Mouse (Mus musculus): ENCODE results near the gene Alkal2. TPM values are rescaled to one million over a fixed set of nuclear protein-coding genes. Genes with fewer than 3 reads are reported as not detected.
A peak's percentile ranks its signal among the peaks of the same experiment; 100 is the strongest.

Gene Alkal2
- not detected in 2 replicates for polyA plus RNA-seq (2012; ENCODE audit: insufficient read depth, low replicate concordance)

GRCm38 (mm10) chr12:30883986-30884621 is at the start of gene Alkal2:
Alkal2 (plus strand) TSS chr12:30884322.
- H3K36me3 ChIP-seq (replicated peaks; ENCODE audit: low read length): no peaks in the 10 kb centered on the region
- H3K4me3 ChIP-seq (replicated peaks): peak within 1 kb of the TSS; percentile 79
- H3K27me3 ChIP-seq (replicated peaks): peaks cover 54% of the 10 kb centered on the region
- peaks cover 9% of the 10 kb centered on the region for H3K9me3 ChIP-seq
- peaks cover 11% of the 10 kb centered on the region for H3K4me1 ChIP-seq
- TF ChIP-seq GATA1 (IDR thresholded peaks at IDR 0.05; ENCODE audit: borderline replicate concordance, low read length): no peak

DNA sequence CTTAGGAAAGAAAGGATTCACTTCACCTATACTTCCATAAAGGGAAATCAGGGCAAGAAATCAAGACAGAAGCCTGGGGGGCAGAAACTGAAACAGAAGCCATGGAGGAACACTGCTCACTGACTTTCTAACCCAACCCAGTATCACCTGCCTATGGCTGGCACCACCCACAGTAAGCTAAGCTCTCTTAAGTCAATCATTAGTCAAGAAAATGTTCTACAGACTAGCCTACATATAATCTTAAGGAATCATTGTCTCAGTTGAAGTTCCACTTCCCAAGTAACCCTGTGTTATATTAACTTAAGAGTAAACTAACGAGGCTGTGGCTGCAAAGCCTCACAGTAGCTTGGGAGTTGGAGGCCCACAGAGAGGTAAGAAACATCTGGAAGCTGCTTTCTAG is 35.6 kb upstream of the Alkal2 start:
- Histone ChIP-seq H3K9me3 (no peaks in the 10 kb centered on the region), H3K36me3 (replicated peaks; ENCODE audit: low read length) (no peaks in the 10 kb centered on the region), H3K4me3 (replicated peaks) (no peak overlapping the region), H3K27me3 (replicated peaks) (no peaks in the 10 kb centered on the region), H3K4me1 (no peaks in the 10 kb centered on the region)
- TF ChIP-seq GATA1 (IDR thresholded peaks at IDR 0.05; ENCODE audit: borderline replicate concordance, low read length): no peak
- TF ChIP-seq FLI1 (IDR thresholded peaks at IDR 0.05; ENCODE audit: low read length): no peak

GRCm38 (mm10) chr12:30850902-30851301 is 33.2 kb upstream of the Alkal2 start:
- H3K27me3 ChIP-seq (replicated peaks): no peaks in the 10 kb centered on the region
- H3K4me1 ChIP-seq: no peaks in the 10 kb centered on the region
- H3K4me3 ChIP-seq (replicated peaks): no peak overlapping the region
- H3K36me3 ChIP-seq (replicated peaks; ENCODE audit: low read length): no peaks in the 10 kb centered on the region
- TF ChIP-seq FLI1 (IDR thresholded peaks at IDR 0.05; ENCODE audit: low read length) (no peak), GATA1 (IDR thresholded peaks at IDR 0.05; ENCODE audit: borderline replicate concordance, low read length) (no peak)
- no peaks in the 10 kb centered on the region for H3K9me3 ChIP-seq

- TF ChIP-seq GATA1 (IDR thresholded peaks at IDR 0.05; ENCODE audit: borderline replicate concordance, low read length) (no peak), FLI1 (IDR thresholded peaks at IDR 0.05; ENCODE audit: low read length) (no peak)
- no peak overlapping the region for H3K4me3 ChIP-seq (replicated peaks)
- H3K36me3 ChIP-seq (replicated peaks; ENCODE audit: low read length): no peaks in the 10 kb centered on the region
- H3K27me3 ChIP-seq (replicated peaks): no peaks in the 10 kb centered on the region
- no peaks in the 10 kb centered on the region for H3K9me3 ChIP-seq
- H3K4me1 ChIP-seq: no peaks in the 10 kb centered on the region
These were observed 32.3 kb upstream of the Alkal2 start for GRCm38 (mm10) chr12:30851871-30852270.

- Histone ChIP-seq H3K4me3 (replicated peaks) (no peak overlapping the region), H3K27me3 (replicated peaks) (no peaks in the 10 kb centered on the region), H3K9me3 (no peaks in the 10 kb centered on the region), H3K36me3 (replicated peaks; ENCODE audit: low read length) (no peaks in the 10 kb centered on the region), H3K4me1 (no peaks in the 10 kb centered on the region)
- TF ChIP-seq GATA1 (IDR thresholded peaks at IDR 0.05; ENCODE audit: borderline replicate concordance, low read length) (no peak), FLI1 (IDR thresholded peaks at IDR 0.05; ENCODE audit: low read length) (no peak)
These were observed 28.5 kb upstream of the Alkal2 start for GRCm38 (mm10) chr12:30855442-30856159.

- H3K36me3 ChIP-seq (replicated peaks; ENCODE audit: low read length): no peaks in the 10 kb centered on the region
- no peaks in the 10 kb centered on the region for H3K27me3 ChIP-seq (replicated peaks)
- no peak overlapping the region for H3K4me3 ChIP-seq (replicated peaks)
- H3K4me1 ChIP-seq: no peaks in the 10 kb centered on the region
- no peak for TF ChIP-seq FLI1 (IDR thresholded peaks at IDR 0.05; ENCODE audit: low read length)
- TF ChIP-seq GATA1 (IDR thresholded peaks at IDR 0.05; ENCODE audit: borderline replicate concordance, low read length): no peak
- no peaks in the 10 kb centered on the region for H3K9me3 ChIP-seq
These were observed 27.9 kb upstream of the Alkal2 start for GRCm38 (mm10) chr12:30856172-30856571.

GRCm38 (mm10) chr12:30864347-30864746 is 19.8 kb upstream of the Alkal2 start:
- Histone ChIP-seq H3K36me3 (replicated peaks; ENCODE audit: low read length) (no peaks in the 10 kb centered on the region), H3K9me3 (peaks cover 5% of the 10 kb centered on the region; the same call in 1 of the 2 replicates), H3K4me3 (replicated peaks) (no peak overlapping the region), H3K27me3 (replicated peaks) (no peaks in the 10 kb centered on the region), H3K4me1 (no peaks in the 10 kb centered on the region)
- TF ChIP-seq FLI1 (IDR thresholded peaks at IDR 0.05; ENCODE audit: low read length) (no peak), GATA1 (IDR thresholded peaks at IDR 0.05; ENCODE audit: borderline replicate concordance, low read length) (no peak)

DNA sequence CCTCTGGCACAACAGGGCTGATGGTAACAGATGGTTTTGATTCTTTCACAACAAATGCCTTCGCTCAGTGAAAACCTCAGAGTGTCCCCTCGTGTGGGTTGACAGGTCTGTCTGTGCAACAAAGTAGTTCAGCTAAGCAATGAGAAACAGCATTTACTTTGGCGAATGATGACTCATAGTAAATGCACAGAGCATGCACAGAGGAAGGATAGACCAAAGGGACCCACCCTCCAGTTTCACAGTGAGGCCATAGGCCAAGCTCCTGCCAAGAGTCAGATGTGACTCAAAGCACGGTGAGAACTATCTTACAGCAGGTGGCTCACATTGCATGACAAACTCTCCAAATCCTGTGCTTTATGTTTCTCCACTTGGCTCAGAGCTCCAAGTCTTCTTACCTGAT is 18.3 kb upstream of the Alkal2 start:
- H3K27me3 ChIP-seq (replicated peaks): no peaks in the 10 kb centered on the region
- no peak overlapping the region for H3K4me3 ChIP-seq (replicated peaks)
- H3K9me3 ChIP-seq: peaks cover 5% of the 10 kb centered on the region; the same call in 1 of the 2 replicates
- no peak for TF ChIP-seq GATA1 (IDR thresholded peaks at IDR 0.05; ENCODE audit: borderline replicate concordance, low read length)
- no peak for TF ChIP-seq FLI1 (IDR thresholded peaks at IDR 0.05; ENCODE audit: low read length)
- H3K4me1 ChIP-seq: no peaks in the 10 kb centered on the region
- no peaks in the 10 kb centered on the region for H3K36me3 ChIP-seq (replicated peaks; ENCODE audit: low read length)

GRCm38 (mm10) chr12:30879447-30879846 is 4.7 kb upstream of the Alkal2 start:
- Histone ChIP-seq H3K4me3 (replicated peaks) (no peak overlapping the region), H3K4me1 (peaks cover 7% of the 10 kb centered on the region), H3K36me3 (replicated peaks; ENCODE audit: low read length) (no peaks in the 10 kb centered on the region), H3K27me3 (replicated peaks) (peaks cover 26% of the 10 kb centered on the region), H3K9me3 (peaks cover 4% of the 10 kb centered on the region)
- TF ChIP-seq FLI1 (IDR thresholded peaks at IDR 0.05; ENCODE audit: low read length) (no peak), GATA1 (IDR thresholded peaks at IDR 0.05; ENCODE audit: borderline replicate concordance, low read length) (no peak)

DNA sequence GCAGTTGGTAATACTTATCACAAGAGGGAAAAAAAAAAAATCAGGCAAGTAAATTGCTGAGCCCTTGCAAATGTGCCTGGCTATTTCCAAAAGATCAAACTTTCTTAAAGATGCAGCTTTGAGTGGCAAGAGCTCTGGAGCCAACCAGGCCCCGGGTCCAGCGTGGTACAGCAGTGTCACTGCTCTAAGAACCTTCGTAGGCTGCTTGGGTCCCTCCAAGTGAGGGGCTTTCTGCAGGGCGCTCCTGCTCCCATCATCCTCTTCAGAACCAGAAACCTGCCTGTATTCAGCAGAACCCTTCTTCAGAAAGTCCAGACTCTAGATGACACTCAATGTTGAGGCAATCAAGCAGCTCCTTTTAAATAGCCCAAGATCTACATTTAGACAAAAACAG is 533 bp upstream of the Alkal2 start:
- TF ChIP-seq FLI1 (IDR thresholded peaks at IDR 0.05; ENCODE audit: low read length) (no peak), GATA1 (IDR thresholded peaks at IDR 0.05; ENCODE audit: borderline replicate concordance, low read length) (no peak)
- no peak overlapping the region for H3K4me3 ChIP-seq (replicated peaks)
- peaks cover 54% of the 10 kb centered on the region for H3K27me3 ChIP-seq (replicated peaks)
- H3K4me1 ChIP-seq: peaks cover 11% of the 10 kb centered on the region
- peaks cover 9% of the 10 kb centered on the region for H3K9me3 ChIP-seq
- H3K36me3 ChIP-seq (replicated peaks; ENCODE audit: low read length): no peaks in the 10 kb centered on the region
